Mouse (Mus musculus) olfactory bulb, adult 2 months (tissue): ENCODE results near the gene Eif2ak1. TPM values are rescaled to one million over a fixed set of nuclear protein-coding genes. Genes with fewer than 3 reads are reported as not detected.

ENCODE experiments used
- H3K27ac ChIP-seq: fragments of 200-500 bp; 2 replicates; pipeline ENCODE4 v1.5.1; 2012; ENCODE audit warnings: low read depth, low read length; ENCODE audit not compliant: insufficient read depth
- H3K4me1 ChIP-seq: fragments of 200-500 bp; 2 replicates; pipeline ENCODE4 v1.6.1; 2012; ENCODE audit warnings: low read length; ENCODE audit not compliant: control insufficient read depth, insufficient read depth
- H3K4me3 ChIP-seq: fragments of 200-500 bp; 2 replicates; pipeline ENCODE4 v1.5.1; 2012; ENCODE audit warnings: mild to moderate bottlenecking, low read depth, low read length, moderate library complexity; ENCODE audit not compliant: insufficient read depth
- CTCF ChIP-seq: fragments of 200-500 bp; IDR thresholded peaks from 2 replicates; pipeline ENCODE4 v1.5.1; 2012; ENCODE audit warnings: low read depth, mild to moderate bottlenecking, low read length, moderate library complexity; ENCODE audit not compliant: insufficient read depth
- POLR2A ChIP-seq: fragments of 200-500 bp; IDR thresholded peaks from 2 replicates; pipeline ENCODE4 v1.6.1; 2012; ENCODE audit warnings: mild to moderate bottlenecking, low read depth, low read length, moderate library complexity; ENCODE audit not compliant: insufficient read depth
- WGBS: fragments of 180-500 bp; shearing (Covaris S2); methylation state at CpG from one replicate; pipeline ENCODE4 v1.1.7; 2018; 5-methylcytosine and 5-hydroxymethylcytosine counted together
- polyA plus RNA-seq: library from polyadenylated mRNA; stranded (reverse); fragments of >200 nt; gene quantifications from 2 replicates; pipeline ENCODE4 v1.2.4, GENCODE M21; 2012; ENCODE audit warnings: low replicate concordance; ENCODE audit not compliant: missing spikeins, insufficient read depth, insufficient read length

Gene Eif2ak1
- polyA plus RNA-seq, 1 experiment: not detected

DNA sequence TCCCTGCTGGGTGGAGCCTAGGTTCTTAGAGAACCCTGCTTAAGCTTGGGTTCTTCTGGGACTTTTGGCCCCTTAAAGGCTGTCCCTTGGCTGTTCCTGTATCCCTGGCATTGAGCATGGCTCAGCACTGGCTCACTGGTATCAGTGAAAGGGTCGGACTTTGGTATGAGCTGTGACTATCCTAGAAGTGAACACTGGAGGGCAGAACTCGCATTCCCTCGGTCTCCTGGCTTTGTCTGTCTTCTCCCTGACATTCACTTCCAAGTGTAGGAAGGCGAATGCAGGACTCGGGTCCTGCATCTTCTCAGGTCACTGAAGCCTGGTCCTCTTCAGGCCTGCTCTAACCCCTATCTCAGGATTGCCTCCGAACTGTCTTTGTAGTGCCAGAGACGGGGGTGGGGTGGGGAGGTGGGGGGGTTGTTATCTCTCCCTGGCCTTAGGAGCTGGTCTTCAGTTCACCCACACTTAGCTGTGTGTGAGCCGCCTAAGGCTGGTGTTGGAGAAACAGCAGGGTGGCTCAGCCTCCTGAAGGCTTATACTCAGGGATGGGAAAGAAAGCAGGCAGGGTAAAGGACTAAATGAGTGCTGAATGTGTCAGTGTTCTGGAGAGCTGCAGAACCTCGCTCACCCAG lies 74.8 kb downstream of the Eif2ak1 start:
- H3K4me1 ChIP-seq: no peaks in the 10 kb centered on the region
- WGBS: 73% methylated on average over 9 of the region's 9 CpGs
- H3K27ac ChIP-seq: no peak overlapping the region
- no peak overlapping the region for H3K4me3 ChIP-seq
- TF ChIP-seq CTCF (no peak), POLR2A (no peak)

DNA sequence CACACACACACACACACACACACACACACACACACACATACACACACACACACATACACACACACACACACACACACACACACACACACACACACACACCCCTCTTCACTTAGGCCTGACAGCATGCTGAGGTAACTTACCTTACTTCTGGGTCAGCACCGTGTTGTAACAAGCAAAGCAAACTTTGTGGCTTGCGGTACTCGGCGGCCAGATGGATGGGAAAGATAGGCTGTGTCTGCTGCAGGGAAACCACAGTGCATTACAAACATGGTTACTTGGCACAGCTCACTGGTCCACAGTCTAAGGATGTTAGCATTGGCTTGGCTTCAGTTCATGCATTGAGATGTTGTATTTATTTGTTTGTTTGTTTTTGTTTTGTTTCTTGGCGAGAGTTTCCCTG lies 75.8 kb downstream of the Eif2ak1 start:
- WGBS: 65% methylated on average over 5 of the region's 5 CpGs
- H3K4me1 ChIP-seq: no peaks in the 10 kb centered on the region
- no peak for TF ChIP-seq CTCF
- TF ChIP-seq POLR2A: no peak
- no peak overlapping the region for H3K27ac ChIP-seq
- no peak overlapping the region for H3K4me3 ChIP-seq

- no peak for TF ChIP-seq POLR2A
- no peaks in the 10 kb centered on the region for H3K4me1 ChIP-seq
- H3K27ac ChIP-seq: no peak within 1 kb of the TSS
- WGBS: 91% methylated on average over 14 of the region's 14 CpGs
- H3K4me3 ChIP-seq: no peak within 1 kb of the TSS
Measured at GRCm38 (mm10) chr5:143897635-143898330, 80.2 kb downstream of the Eif2ak1 start, which contains the start of gene Ankrd61. Ankrd61 (minus strand) TSS chr5:143897685.

- Histone ChIP-seq H3K4me3 (no peak overlapping the region), H3K4me1 (no peaks in the 10 kb centered on the region), H3K27ac (no peak overlapping the region)
- 35% methylated on average over 3 of the region's 3 CpGs for WGBS
- TF ChIP-seq CTCF (no peak), POLR2A (no peak)
Measured at GRCm38 (mm10) chr5:143902111-143902510, 84.5 kb downstream of the Eif2ak1 start.

- Histone ChIP-seq H3K4me1 (peaks cover 3% of the 10 kb centered on the region), H3K4me3 (no peak overlapping the region), H3K27ac (no peak overlapping the region)
- no peak for TF ChIP-seq CTCF
- 87% methylated on average over 4 of the region's 4 CpGs for WGBS
Measured at GRCm38 (mm10) chr5:143903813-143904212, 86.2 kb downstream of the Eif2ak1 start.

GRCm38 (mm10) chr5:143906429-143906828 lies 88.8 kb downstream of the Eif2ak1 start:
- Histone ChIP-seq H3K27ac (no peak overlapping the region), H3K4me3 (no peak overlapping the region), H3K4me1 (peaks cover 3% of the 10 kb centered on the region)
- TF ChIP-seq CTCF: no peak
- TF ChIP-seq POLR2A: no peak
- 89% methylated on average over 8 of the region's 8 CpGs for whole genome bisulfite sequencing

GRCm38 (mm10) chr5:143908926-143909325 lies 91.3 kb downstream of the Eif2ak1 start:
- H3K4me1 ChIP-seq: peaks cover 3% of the 10 kb centered on the region
- peak overlapping the region; percentile 82 for H3K4me3 ChIP-seq
- H3K27ac ChIP-seq: peak overlapping the region; percentile 43; the same call in 1 of the 2 replicates
- TF ChIP-seq CTCF (no peak), POLR2A (no peak)
- 1% methylated on average over 9 of the region's 9 CpGs for WGBS

DNA sequence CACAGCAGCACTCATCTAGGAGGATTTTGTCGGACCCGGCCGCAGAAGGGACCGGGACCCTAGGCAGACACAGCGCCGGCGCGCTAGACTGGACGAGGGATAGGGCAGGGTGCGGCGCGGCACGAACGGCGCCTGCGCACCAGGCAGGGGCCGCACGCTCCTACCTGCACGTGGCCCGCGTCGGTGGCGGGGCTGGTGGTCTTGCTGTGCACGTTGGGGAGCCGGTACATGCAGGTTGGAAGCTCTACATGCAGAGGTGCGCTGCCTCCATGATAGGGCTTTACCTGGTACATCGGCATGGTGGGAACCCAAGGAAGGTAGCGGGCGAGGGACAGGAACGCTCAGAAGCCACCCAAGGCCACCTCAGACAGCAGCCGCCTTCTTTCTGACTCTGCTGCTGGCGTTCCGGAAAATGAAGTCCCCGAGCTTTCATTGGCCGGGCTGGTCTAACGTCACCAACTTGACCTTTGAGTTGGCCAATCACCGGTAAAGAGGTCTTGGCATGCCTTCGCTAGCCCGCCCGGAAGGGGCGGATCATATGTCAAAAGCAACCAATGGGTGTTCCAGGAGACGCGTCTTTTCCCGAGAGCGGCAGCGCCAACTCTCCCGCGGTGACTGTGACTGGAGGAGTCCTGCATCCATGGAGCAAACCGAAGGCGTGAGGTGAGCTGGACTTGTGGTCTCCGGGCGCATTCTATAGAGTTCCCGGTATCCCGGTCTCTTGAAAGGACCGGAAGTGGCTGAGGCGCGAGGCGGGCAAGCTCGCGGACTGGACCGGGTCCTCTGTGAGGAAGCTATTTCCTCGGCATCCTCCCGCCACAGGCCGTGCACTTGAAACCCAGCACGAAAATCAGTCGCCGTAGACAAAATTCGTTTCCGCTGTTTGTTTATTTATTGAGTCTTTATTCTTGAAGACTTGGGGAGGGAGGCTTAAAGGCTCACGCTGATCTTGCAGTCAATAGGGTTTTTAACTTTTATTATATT lies 92.1 kb downstream of the Eif2ak1 start, which contains the start of the genes Aimp2 and Pms2:
Gene Aimp2 (minus strand): TSS at position 431 of the 984 bp plus-strand sequence.
Gene Pms2 (plus strand): TSS at position 548 of the 984 bp plus-strand sequence.
- H3K4me3 ChIP-seq: peak within 1 kb of the TSS; percentile 82
- H3K27ac ChIP-seq: peak within 1 kb of the TSS; percentile 43
- no peak for TF ChIP-seq CTCF
- no peak; the same call in 1 of the 2 replicates for TF ChIP-seq POLR2A
- peaks cover 3% of the 10 kb centered on the region for H3K4me1 ChIP-seq
- WGBS: under 1% methylated on average over 70 of the region's 70 CpGs
